ENCODE assay signal across 9 mouse cellular contexts in the genomic region with DNA sequence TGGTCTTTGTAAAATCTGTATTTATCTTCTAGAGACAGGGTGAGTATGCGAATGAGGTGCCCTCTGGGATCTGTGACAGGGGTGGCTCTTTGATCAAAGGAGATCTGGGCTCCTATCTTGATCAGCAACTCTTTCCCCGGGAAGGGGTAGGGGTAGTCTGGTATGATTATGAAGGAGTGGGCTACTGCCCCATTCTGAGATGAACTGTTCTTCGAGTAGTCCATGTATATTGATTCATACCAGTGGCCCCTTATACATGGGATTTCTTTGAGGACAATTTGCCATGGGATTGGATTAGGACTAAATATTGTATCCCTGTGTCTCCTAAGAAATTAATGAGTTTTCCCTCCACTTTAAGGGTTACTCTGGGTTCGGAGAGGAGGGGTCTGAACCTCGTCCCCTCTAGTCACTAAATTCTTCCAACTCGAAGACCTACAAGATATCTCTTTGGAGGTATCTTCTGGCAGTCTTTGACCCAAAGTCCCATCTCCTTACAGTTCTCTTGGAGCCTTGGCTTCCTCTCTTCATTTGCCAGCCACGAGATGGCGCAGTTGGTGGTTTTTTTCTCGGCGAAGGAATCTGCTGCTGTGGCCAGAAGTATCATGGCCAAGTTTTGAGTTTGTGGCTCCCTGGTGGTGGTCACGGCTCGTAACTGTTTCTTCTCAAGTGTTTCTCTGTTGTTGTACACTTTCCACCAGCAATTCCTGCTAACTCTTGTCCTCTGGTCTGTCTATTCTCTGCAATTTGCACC. TPM values are rescaled to one million over a fixed set of nuclear protein-coding genes. Genes with fewer than 3 reads are reported as not detected.
DNase-seq lines count a peak whose midpoint lies in the region; ATAC-seq and TF ChIP-seq lines count a peak whose summit lies in the region.
"Had no signal": no experiment of that assay in that cellular context is flagged by ENCODE, and none has a peak within 500 bp of the region (broad histone marks: within the 10 kb centered on the region; RNA-seq: fewer than 3 reads in every experiment).

No protein-coding gene starts in this region.

- no peak overlapping the region for H3K4me2 ChIP-seq in hindbrain, embryonic 12.5 days (replicated peaks)
- no peak overlapping the region for H3K4me2 ChIP-seq in liver, postnatal 0 days (ENCODE audit: low read depth, low read length)
- H3K4me2 ChIP-seq: limb, embryonic 15.5 days had no signal

- H3K9ac ChIP-seq in hindbrain, embryonic 12.5 days: no peak overlapping the region
- no peak overlapping the region for H3K9ac ChIP-seq in liver, postnatal 0 days (replicated peaks)
- H3K9ac ChIP-seq: limb, embryonic 15.5 days had no signal

- DNase-seq in hindbrain, embryonic 10.5 days (ENCODE audit: low spot score): peak; percentile 57
- DNase-seq in urinary bladder, postnatal 14 days (ENCODE audit: low spot score): peak; percentile 22
- no peak for DNase-seq in urinary bladder, postnatal 10 days (ENCODE audit: low spot score)
- peak; percentile 61 for DNase-seq in liver, postnatal 0 days
- DNase-seq in thymus, postnatal 14 days: peak; percentile 36
- DNase-seq in urinary bladder, adult 18-20 months (ENCODE audit: low spot score in 2 of 2): no peak

- WGBS in hindbrain, embryonic 10.5 days: 59% methylated on average over 12 of the region's 12 CpGs
- WGBS in hindbrain, embryonic 12.5 days: 66% methylated on average over 12 of the region's 12 CpGs
- 37% methylated on average over 12 of the region's 12 CpGs for WGBS in liver, postnatal 0 days (ENCODE audit: insufficient replicate concordance)

- H3K4me3 ChIP-seq in hindbrain, embryonic 10.5 days: no peak overlapping the region
- H3K4me3 ChIP-seq in hindbrain, embryonic 12.5 days: no peak overlapping the region
- no peak overlapping the region for H3K4me3 ChIP-seq in bone marrow macrophage, adult 2 months (ENCODE audit: insufficient read depth, low read length)
- no peak overlapping the region for H3K4me3 ChIP-seq in liver, postnatal 0 days (ENCODE audit: low read depth, low read length)
- H3K4me3 ChIP-seq: limb, embryonic 15.5 days had no signal

- H3K27me3 ChIP-seq in hindbrain, embryonic 10.5 days (ENCODE audit: insufficient read depth, poor library complexity, severe bottlenecking): 0 out of 2 replicates have a peak, but pooled peaks cover 3% of the 10 kb centered on the region
- no peaks in the 10 kb centered on the region for H3K27me3 ChIP-seq in hindbrain, embryonic 12.5 days
- H3K27me3 ChIP-seq in liver, postnatal 0 days (ENCODE audit: insufficient read depth, low read length): no peaks in the 10 kb centered on the region
- H3K27me3 ChIP-seq: limb, embryonic 15.5 days had no signal

- H3K9me3 ChIP-seq in hindbrain, embryonic 10.5 days: no peaks in the 10 kb centered on the region
- no peaks in the 10 kb centered on the region for H3K9me3 ChIP-seq in hindbrain, embryonic 12.5 days (replicated peaks)
- H3K9me3 ChIP-seq in liver, postnatal 0 days (ENCODE audit: low read length): no peaks in the 10 kb centered on the region
- H3K9me3 ChIP-seq: limb, embryonic 15.5 days had no signal

- TF ChIP-seq EP300 in liver, postnatal 0 days (IDR thresholded peaks at IDR 0.05; ENCODE audit: low read depth): no peak

- peak; percentile 38; the same call in 1 of the 2 replicates for TF ChIP-seq CTCF in bone marrow macrophage, adult 2 months (IDR thresholded peaks at IDR 0.05; ENCODE audit: low read depth, low read length)
- peak; percentile 67 for TF ChIP-seq CTCF in liver, postnatal 0 days (IDR thresholded peaks at IDR 0.05; ENCODE audit: low read depth)

- H3K4me1 ChIP-seq in hindbrain, embryonic 10.5 days (replicated peaks): no peaks in the 10 kb centered on the region
- H3K4me1 ChIP-seq in hindbrain, embryonic 12.5 days: no peaks in the 10 kb centered on the region
- peaks cover 3% of the 10 kb centered on the region; the same call in 1 of the 2 replicates for H3K4me1 ChIP-seq in bone marrow macrophage, adult 2 months (ENCODE audit: control insufficient read depth, insufficient read depth, low read length)
- no peaks in the 10 kb centered on the region for H3K4me1 ChIP-seq in liver, postnatal 0 days (ENCODE audit: insufficient read depth)
- H3K4me1 ChIP-seq: limb, embryonic 15.5 days had no signal

- no peaks in the 10 kb centered on the region for H3K36me3 ChIP-seq in hindbrain, embryonic 10.5 days
- no peaks in the 10 kb centered on the region for H3K36me3 ChIP-seq in hindbrain, embryonic 12.5 days
- no peaks in the 10 kb centered on the region for H3K36me3 ChIP-seq in liver, postnatal 0 days (replicated peaks; ENCODE audit: insufficient read depth, low read length)
- H3K36me3 ChIP-seq: limb, embryonic 15.5 days had no signal

- no peak for ATAC-seq in hindbrain, embryonic 12.5 days (ENCODE audit: low FRiP score)
- no peak for ATAC-seq in liver, postnatal 0 days

- no peak overlapping the region for H3K27ac ChIP-seq in hindbrain, embryonic 10.5 days
- H3K27ac ChIP-seq in hindbrain, embryonic 12.5 days: no peak overlapping the region
- no peak overlapping the region for H3K27ac ChIP-seq in bone marrow macrophage, adult 2 months (ENCODE audit: insufficient read depth, low read depth, low read length)
- no peak overlapping the region for H3K27ac ChIP-seq in liver, postnatal 0 days (ENCODE audit: low read depth)
- H3K27ac ChIP-seq: limb, embryonic 15.5 days had no signal

- TF ChIP-seq POLR2A in bone marrow macrophage, adult 2 months (IDR thresholded peaks at IDR 0.05; ENCODE audit: borderline replicate concordance, low read depth, low read length): no peak

RNA-seq across cellular contexts. Expression of a gene that starts 24.7 kb away (rescaled TPM):
- polyA plus RNA-seq in hindbrain, embryonic 10.5 days (2016; fragmentation: Nextera tagmentation; extraction: Ambion mirVana): 2.7 and 3.6 TPM in 2 replicates
- polyA plus RNA-seq in hindbrain, embryonic 12.5 days (2016; fragmentation: Nextera tagmentation; extraction: Ambion mirVana): 5.7 and 6.2 TPM in 2 replicates
- polyA plus RNA-seq in bone marrow macrophage, adult 2 months (2012; ENCODE audit: insufficient read depth, insufficient read length, missing spikeins): 5.6 and 6.2 TPM in 2 replicates
- 3.5 and 3.7 TPM in 2 replicates for polyA plus RNA-seq in liver, postnatal 0 days (2015; fragmentation: Nextera tagmentation; extraction: Ambion mirVana)

Comparison
In these comparisons a context has a peak if more than half of its experiments do, and no peak if none do; other contexts are left out.
1. DNase-seq: peak in hindbrain, embryonic 10.5 days (single experiment), urinary bladder, postnatal 14 days (single experiment), liver, postnatal 0 days (single experiment) and thymus, postnatal 14 days (single experiment); none in urinary bladder, postnatal 10 days (single experiment) and urinary bladder, adult 18-20 months (0 of 2).